Mouse (Mus musculus) lung, postnatal 25 days (tissue): ENCODE data around the gene Vmn1r6.
"Not testable (repeated sequence)": the region's sequence is repeated elsewhere in the genome, so short reads cannot be mapped to it uniquely, and the experiment has no call there.

ENCODE experiments used
- DNase-seq: peaks from one replicate; pipeline ENCODE4 v3.0.0; 2022; ENCODE audit warnings: low spot score

The Vmn1r6 gene

GRCm38 (mm10) chr6:56996943-56997342, at the start of gene Vmn1r6:
TSS of gene Vmn1r6 (plus strand) at chr6:56997243.
- no peak for DNase-seq

GRCm38 (mm10) chr6:56956436-56956835, 40.6 kb upstream of the Vmn1r6 start:
- no peak for DNase-seq

GRCm38 (mm10) chr6:56969973-56970372, 27.1 kb upstream of the Vmn1r6 start, which contains the start of gene Vmn1r5:
TSS of gene Vmn1r5 (plus strand) at chr6:56970273.
- DNase-seq, result no peak

GRCm38 (mm10) chr6:57025224-57025623, 28.2 kb downstream of the Vmn1r6 start, which contains the start of gene Vmn1r7:
TSS of gene Vmn1r7 (minus strand) at chr6:57025324.
- DNase-seq, result not testable (repeated sequence)

DNA sequence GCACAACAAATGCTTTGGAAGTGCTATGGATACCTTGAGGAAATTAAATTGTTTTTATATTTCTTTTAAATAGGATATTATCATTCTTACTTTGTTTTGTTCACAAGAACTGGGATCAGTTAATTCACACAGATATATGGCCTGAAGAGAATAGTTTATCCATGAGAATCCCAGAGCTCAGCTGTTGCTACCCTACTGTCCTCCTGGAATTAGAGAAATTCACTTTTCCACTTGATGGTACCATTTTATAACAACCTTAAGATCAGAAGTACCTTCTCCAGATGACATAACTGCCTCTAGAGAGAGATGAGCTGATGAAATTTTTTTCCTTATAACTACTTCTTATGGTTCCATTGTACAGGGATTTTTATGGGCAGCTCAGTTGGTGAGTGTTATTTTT, 34.9 kb downstream of the Vmn1r6 start, which contains the start of gene Vmn1r8:
Gene Vmn1r8 (plus strand): TSS at position 301 of the 400 bp plus-strand sequence.
- DNase-seq, result no peak

DNA sequence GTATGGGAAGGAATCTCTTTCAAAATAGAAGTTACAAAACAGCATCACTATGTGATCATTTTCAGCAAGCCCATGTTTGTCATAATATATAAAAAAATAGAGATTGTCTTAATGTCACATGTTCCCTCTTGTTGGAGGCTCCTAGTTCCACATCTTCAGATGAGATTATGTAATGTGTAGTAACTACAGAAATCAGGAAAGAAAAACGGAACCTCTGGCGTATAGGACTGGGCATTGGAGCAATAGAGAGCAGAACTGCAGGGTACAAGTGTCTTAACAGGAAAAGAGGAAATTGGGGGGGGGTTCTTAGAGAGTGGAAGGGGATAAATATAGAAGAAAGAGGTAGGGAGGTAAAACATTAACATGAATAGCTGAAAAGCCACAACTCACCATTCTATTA, 37.6 kb downstream of the Vmn1r6 start:
- DNase-seq, result no peak
